Mouse (Mus musculus): ENCODE results near the gene Zfp738. TPM values are rescaled to one million over a fixed set of nuclear protein-coding genes. Genes with fewer than 3 reads are reported as not detected.
"Not testable (repeated sequence)": the region's sequence is repeated elsewhere in the genome, so short reads cannot be mapped to it uniquely, and the experiment has no call there.

Gene Zfp738
- polyA plus RNA-seq (2015; fragmentation: Nextera tagmentation; extraction: Ambion mirVana) = 7.4 and 9.2 TPM in 2 replicates

GRCm38 (mm10) chr13:67686971-67687370 lies at the start of gene Zfp738:
TSS of gene Zfp738 (minus strand) at chr13:67687071.
- no peak within 1 kb of the TSS for H3K9ac ChIP-seq (ENCODE audit: low read depth, low read length)
- H3K4me3 ChIP-seq (ENCODE audit: low read length) = no peak within 1 kb of the TSS
- no peak within 1 kb of the TSS for H3K4me2 ChIP-seq (ENCODE audit: low read depth, low read length)
- no peaks in the 10 kb centered on the region for H3K27me3 ChIP-seq (replicated peaks; ENCODE audit: control insufficient read depth, insufficient read depth, low read length)
- WGBS = 78% methylated on average over 4 of the region's 4 CpGs
- no peak within 1 kb of the TSS for H3K27ac ChIP-seq (ENCODE audit: low read length)
- H3K36me3 ChIP-seq (ENCODE audit: control insufficient read depth, insufficient read depth, low read length) = no peaks in the 10 kb centered on the region
- H3K9me3 ChIP-seq (ENCODE audit: control insufficient read depth, low read length) = no peaks in the 10 kb centered on the region
- no peaks in the 10 kb centered on the region for H3K4me1 ChIP-seq (ENCODE audit: control insufficient read depth, insufficient read depth, low read length)
- ATAC-seq = no peak

DNA sequence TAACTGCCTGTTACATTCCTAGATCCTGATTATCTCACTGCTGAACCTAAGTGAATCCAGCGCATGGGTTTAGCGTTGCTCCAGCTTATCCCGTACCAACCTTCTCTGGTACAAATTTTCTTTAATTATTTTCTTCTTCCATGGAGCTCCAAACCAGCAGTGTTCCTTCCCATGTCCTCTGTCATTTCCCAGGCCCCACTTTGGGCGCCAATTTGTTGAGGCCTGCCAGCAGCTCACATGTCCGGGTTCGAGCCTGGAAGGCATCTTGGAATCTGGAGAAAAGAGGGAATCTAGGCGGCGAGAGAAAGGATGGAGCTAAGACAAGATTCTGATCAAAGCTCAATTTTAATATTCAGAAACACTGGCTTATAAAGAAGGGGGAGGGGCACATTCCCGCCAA lies 47.5 kb upstream of the Zfp738 start:
- ATAC-seq; H3K4me1 ChIP-seq (ENCODE audit: control insufficient read depth, insufficient read depth, low read length); H3K9me3 ChIP-seq (ENCODE audit: control insufficient read depth, low read length); H3K4me3 ChIP-seq (ENCODE audit: low read length); H3K27ac ChIP-seq (ENCODE audit: low read length); H3K27me3 ChIP-seq (replicated peaks; ENCODE audit: control insufficient read depth, insufficient read depth, low read length); H3K4me2 ChIP-seq (ENCODE audit: low read depth, low read length); H3K36me3 ChIP-seq (ENCODE audit: control insufficient read depth, insufficient read depth, low read length); H3K9ac ChIP-seq (ENCODE audit: low read depth, low read length): not testable (repeated sequence)
- WGBS = 94% methylated on average over 9 of the region's 9 CpGs

GRCm38 (mm10) chr13:67729441-67729840 lies 42.6 kb upstream of the Zfp738 start:
- 31% methylated on average over 4 of the region's 4 CpGs for WGBS
- not testable (repeated sequence) for H3K27me3 ChIP-seq (replicated peaks; ENCODE audit: control insufficient read depth, insufficient read depth, low read length); H3K9me3 ChIP-seq (ENCODE audit: control insufficient read depth, low read length); H3K27ac ChIP-seq (ENCODE audit: low read length); H3K36me3 ChIP-seq (ENCODE audit: control insufficient read depth, insufficient read depth, low read length); H3K4me1 ChIP-seq (ENCODE audit: control insufficient read depth, insufficient read depth, low read length)
- Histone ChIP-seq H3K4me2 (ENCODE audit: low read depth, low read length) (peak overlapping the region; percentile 74), H3K4me3 (ENCODE audit: low read length) (peak overlapping the region; percentile 65), H3K9ac (ENCODE audit: low read depth, low read length) (peak overlapping the region; percentile 78)
- ATAC-seq = peak; percentile 89

GRCm38 (mm10) chr13:67728641-67729318 lies 41.9 kb upstream of the Zfp738 start, which contains the start of gene Zfp65:
TSS of gene Zfp65 (minus strand) at chr13:67729173.
- peak within 1 kb of the TSS; percentile 74 for H3K4me2 ChIP-seq (ENCODE audit: low read depth, low read length)
- no peaks in the 10 kb centered on the region for H3K9me3 ChIP-seq (ENCODE audit: control insufficient read depth, low read length)
- no peaks in the 10 kb centered on the region for H3K36me3 ChIP-seq (ENCODE audit: control insufficient read depth, insufficient read depth, low read length)
- no peaks in the 10 kb centered on the region for H3K4me1 ChIP-seq (ENCODE audit: control insufficient read depth, insufficient read depth, low read length)
- peak within 1 kb of the TSS; percentile 65 for H3K4me3 ChIP-seq (ENCODE audit: low read length)
- peak; percentile 92 for ATAC-seq
- peak within 1 kb of the TSS; percentile 48; the same call in 1 of the 2 replicates for H3K27ac ChIP-seq (ENCODE audit: low read length)
- WGBS = 5% methylated on average over 19 of the region's 21 CpGs
- H3K27me3 ChIP-seq (replicated peaks; ENCODE audit: control insufficient read depth, insufficient read depth, low read length) = no peaks in the 10 kb centered on the region
- H3K9ac ChIP-seq (ENCODE audit: low read depth, low read length) = peak within 1 kb of the TSS; percentile 78

DNA sequence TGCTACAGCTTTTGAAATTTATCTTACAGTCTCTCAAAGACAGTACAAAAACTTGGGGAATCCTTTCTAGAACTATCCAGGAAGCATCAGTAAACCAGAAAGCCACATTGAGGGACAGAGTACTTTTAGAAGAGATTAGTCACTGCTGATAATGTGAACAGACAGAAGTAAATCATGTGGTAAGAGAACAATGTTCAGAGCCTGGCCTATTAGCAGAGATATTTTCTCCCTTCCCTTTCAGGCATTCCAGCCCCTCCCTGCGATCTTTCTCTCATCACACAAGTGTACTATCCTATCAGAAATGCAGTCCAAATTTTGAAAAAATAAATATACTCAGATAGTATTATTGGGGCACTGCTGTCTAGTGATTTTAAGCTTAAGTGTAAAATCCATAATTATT lies 41.2 kb upstream of the Zfp738 start:
- Histone ChIP-seq H3K4me2 (ENCODE audit: low read depth, low read length) (peak overlapping the region; percentile 74), H3K27ac (ENCODE audit: low read length) (peak overlapping the region; percentile 48; the same call in 1 of the 2 replicates), H3K9me3 (ENCODE audit: control insufficient read depth, low read length) (no peaks in the 10 kb centered on the region), H3K4me3 (ENCODE audit: low read length) (peak overlapping the region; percentile 65), H3K4me1 (ENCODE audit: control insufficient read depth, insufficient read depth, low read length) (peaks cover 2% of the 10 kb centered on the region; the same call in 1 of the 2 replicates), H3K36me3 (ENCODE audit: control insufficient read depth, insufficient read depth, low read length) (no peaks in the 10 kb centered on the region), H3K27me3 (replicated peaks; ENCODE audit: control insufficient read depth, insufficient read depth, low read length) (no peaks in the 10 kb centered on the region), H3K9ac (ENCODE audit: low read depth, low read length) (no peak overlapping the region)
- ATAC-seq = no peak
- WGBS = 81% methylated on average over 1 of the region's 1 CpGs

DNA sequence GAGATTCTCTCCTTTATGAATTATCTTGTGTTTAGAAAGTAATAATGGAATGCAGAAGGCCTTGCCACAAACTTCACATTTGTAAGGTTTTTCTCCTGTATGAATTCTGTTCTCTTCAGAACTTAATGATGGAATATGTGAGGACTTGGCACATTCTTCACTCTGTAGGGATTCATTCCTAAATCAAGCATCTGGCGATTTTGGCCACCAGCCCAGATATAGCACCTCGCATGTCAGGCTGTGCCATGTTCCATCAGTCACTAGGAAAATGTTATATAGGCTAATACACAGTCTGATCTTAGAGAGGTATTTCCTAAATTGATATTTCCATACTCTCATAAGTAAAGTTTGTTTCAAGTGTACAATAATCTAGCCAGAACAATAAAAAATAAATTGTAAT lies 38.5 kb upstream of the Zfp738 start:
- H3K4me2 ChIP-seq (ENCODE audit: low read depth, low read length); H3K27me3 ChIP-seq (replicated peaks; ENCODE audit: control insufficient read depth, insufficient read depth, low read length); H3K4me3 ChIP-seq (ENCODE audit: low read length); H3K9ac ChIP-seq (ENCODE audit: low read depth, low read length); H3K27ac ChIP-seq (ENCODE audit: low read length); H3K9me3 ChIP-seq (ENCODE audit: control insufficient read depth, low read length); H3K36me3 ChIP-seq (ENCODE audit: control insufficient read depth, insufficient read depth, low read length); ATAC-seq; H3K4me1 ChIP-seq (ENCODE audit: control insufficient read depth, insufficient read depth, low read length): not testable (repeated sequence)
- WGBS = 66% methylated on average over 2 of the region's 2 CpGs

DNA sequence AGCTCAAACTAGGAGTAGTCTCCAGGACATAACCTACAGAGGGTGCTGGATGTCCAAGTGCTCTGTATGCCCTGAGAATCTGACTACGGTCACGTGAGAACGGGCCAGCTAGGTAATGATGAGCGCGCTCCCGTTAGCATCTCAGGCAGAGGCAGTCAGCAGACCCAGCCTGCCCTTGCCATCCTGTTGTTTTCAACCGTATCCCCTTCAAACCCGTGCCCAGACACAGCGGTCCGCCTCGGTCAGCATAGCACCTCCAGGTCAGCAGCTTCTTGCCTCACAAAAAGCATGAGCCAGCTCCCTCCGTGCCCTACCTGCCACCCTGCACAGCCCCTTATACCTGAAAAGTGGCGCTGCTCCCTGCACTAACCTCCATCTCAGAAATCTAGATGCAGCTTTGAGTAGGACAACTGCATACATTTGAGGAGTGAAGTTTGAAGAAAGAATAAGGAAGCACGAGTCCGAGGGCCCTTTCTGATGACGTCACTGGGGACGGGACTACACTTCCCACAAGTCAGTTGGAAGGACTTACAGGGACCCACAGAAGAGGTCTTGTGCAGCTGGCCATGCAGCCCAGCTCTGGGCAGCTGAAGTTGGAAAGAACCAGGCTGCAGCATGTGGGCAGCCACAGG lies 37.1 kb upstream of the Zfp738 start:
- peaks cover 4% of the 10 kb centered on the region; the same call in 1 of the 2 replicates for H3K4me1 ChIP-seq (ENCODE audit: control insufficient read depth, insufficient read depth, low read length)
- H3K27ac ChIP-seq (ENCODE audit: low read length) = peak overlapping the region; percentile 57
- H3K27me3 ChIP-seq (replicated peaks; ENCODE audit: control insufficient read depth, insufficient read depth, low read length) = no peaks in the 10 kb centered on the region
- peak; percentile 92 for ATAC-seq
- no peaks in the 10 kb centered on the region for H3K36me3 ChIP-seq (ENCODE audit: control insufficient read depth, insufficient read depth, low read length)
- no peaks in the 10 kb centered on the region for H3K9me3 ChIP-seq (ENCODE audit: control insufficient read depth, low read length)
- peak overlapping the region; percentile 81 for H3K9ac ChIP-seq (ENCODE audit: low read depth, low read length)
- H3K4me2 ChIP-seq (ENCODE audit: low read depth, low read length) = peak overlapping the region; percentile 61
- H3K4me3 ChIP-seq (ENCODE audit: low read length) = peak overlapping the region; percentile 69
- under 1% methylated on average over 17 of the region's 17 CpGs for WGBS

- H3K27ac ChIP-seq (ENCODE audit: low read length); H3K9me3 ChIP-seq (ENCODE audit: control insufficient read depth, low read length); H3K36me3 ChIP-seq (ENCODE audit: control insufficient read depth, insufficient read depth, low read length); H3K4me1 ChIP-seq (ENCODE audit: control insufficient read depth, insufficient read depth, low read length); H3K27me3 ChIP-seq (replicated peaks; ENCODE audit: control insufficient read depth, insufficient read depth, low read length): not testable (repeated sequence)
- ATAC-seq = peak; percentile 65
- Histone ChIP-seq H3K4me3 (ENCODE audit: low read length) (peak overlapping the region; percentile 74), H3K4me2 (ENCODE audit: low read depth, low read length) (peak overlapping the region; percentile 37), H3K9ac (ENCODE audit: low read depth, low read length) (peak overlapping the region; percentile 54; the same call in 1 of the 2 replicates)
- WGBS = 59% methylated on average over 2 of the region's 2 CpGs
Observed at GRCm38 (mm10) chr13:67683841-67684240, 3.0 kb downstream of the Zfp738 start.

DNA sequence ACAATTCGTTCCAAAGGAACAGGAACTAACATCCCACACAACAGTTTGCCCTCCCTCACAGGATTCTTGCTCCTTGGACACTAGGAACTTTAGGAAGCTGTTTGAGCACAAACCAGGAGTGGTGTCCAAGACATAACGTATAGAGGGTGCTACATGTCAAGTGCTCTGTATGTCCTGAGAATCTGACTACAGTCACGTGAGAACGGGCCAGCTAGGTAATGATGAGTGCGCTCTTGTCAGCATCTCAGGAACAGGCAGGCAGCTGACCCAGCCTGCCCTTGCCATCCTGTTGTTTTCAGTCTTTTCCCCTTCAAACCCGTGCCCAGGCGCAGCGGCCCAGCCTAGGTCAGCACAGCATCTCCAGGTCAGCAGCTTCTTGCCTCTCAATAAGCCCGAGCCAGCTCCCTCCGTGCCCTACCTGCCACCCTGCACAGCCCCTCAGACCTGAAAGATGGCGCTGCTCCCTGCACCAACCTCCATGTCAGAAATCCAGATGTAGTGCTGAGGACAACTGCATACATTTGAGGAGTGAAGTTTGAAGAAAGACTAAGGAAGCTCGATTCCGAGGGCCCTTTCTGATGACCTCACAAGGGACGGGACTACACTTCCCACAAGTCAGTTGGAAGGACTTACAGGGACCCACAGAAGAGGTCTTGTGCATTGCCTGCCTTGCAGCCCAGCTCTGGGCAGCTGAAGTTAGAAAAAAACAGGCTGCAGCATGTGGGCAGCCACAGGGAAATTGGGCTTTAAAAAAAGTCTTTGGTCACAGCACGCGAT lies 3.7 kb downstream of the Zfp738 start:
- Histone ChIP-seq H3K4me2 (ENCODE audit: low read depth, low read length) (peak overlapping the region; percentile 68), H3K9ac (ENCODE audit: low read depth, low read length) (peak overlapping the region; percentile 81), H3K4me3 (ENCODE audit: low read length) (peak overlapping the region; percentile 74)
- not testable (repeated sequence) for H3K4me1 ChIP-seq (ENCODE audit: control insufficient read depth, insufficient read depth, low read length); H3K9me3 ChIP-seq (ENCODE audit: control insufficient read depth, low read length); H3K27me3 ChIP-seq (replicated peaks; ENCODE audit: control insufficient read depth, insufficient read depth, low read length); H3K27ac ChIP-seq (ENCODE audit: low read length); H3K36me3 ChIP-seq (ENCODE audit: control insufficient read depth, insufficient read depth, low read length)
- peak; percentile 100 for ATAC-seq
- WGBS = 11% methylated on average over 16 of the region's 16 CpGs

Data from intestine, embryonic 16.5 days (tissue).